Mouse (Mus musculus): ENCODE measurements around the gene Myh1. TPM values are rescaled to one million over a fixed set of nuclear protein-coding genes. Genes with fewer than 3 reads are reported as not detected.

The Myh1 gene
- polyA plus RNA-seq, 1 experiment, result not detected

DNA sequence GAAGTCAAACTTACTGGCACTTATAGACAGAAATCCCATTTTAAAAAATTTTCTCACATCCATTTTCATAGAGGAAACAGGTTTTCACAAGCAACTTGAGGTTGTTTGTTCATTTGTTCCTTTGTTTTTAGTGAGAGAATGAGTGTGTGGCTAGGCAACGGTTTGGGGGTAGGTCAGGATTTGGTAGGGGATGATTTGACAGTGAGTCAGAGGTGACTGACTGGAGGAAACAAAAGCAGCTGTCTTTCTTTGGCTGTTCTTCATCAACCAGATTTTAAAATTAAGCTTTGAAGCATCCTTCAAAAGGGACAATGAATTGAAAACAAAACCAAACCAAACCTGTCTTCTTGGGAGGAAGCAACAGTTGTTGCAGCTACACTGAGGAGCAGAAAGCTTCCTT, 531 bp upstream of the Myh1 start:
- no peak for TF ChIP-seq GATA1 (IDR thresholded peaks at IDR 0.05; ENCODE audit: low read length)

DNA sequence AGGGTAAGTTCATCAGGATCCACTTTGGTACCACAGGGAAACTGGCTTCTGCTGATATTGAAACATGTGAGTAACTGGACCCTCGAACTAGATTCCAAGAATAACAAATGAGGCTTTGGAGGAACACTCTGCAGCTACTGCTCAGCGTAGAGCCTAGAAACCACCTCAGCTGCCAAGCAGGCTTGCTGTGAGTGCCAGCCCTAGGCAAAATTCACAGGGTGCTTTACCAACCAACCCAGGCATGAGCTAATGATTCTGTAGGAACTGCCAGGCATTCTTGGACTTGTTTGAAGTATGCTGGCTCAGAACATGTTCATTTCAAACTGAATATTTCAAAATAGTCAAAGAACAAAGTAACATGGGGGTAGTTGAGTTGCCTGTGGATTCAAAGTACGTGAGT, 4.9 kb downstream of the Myh1 start:
- TF ChIP-seq GATA1 (IDR thresholded peaks at IDR 0.05; ENCODE audit: low read length), result no peak

DNA sequence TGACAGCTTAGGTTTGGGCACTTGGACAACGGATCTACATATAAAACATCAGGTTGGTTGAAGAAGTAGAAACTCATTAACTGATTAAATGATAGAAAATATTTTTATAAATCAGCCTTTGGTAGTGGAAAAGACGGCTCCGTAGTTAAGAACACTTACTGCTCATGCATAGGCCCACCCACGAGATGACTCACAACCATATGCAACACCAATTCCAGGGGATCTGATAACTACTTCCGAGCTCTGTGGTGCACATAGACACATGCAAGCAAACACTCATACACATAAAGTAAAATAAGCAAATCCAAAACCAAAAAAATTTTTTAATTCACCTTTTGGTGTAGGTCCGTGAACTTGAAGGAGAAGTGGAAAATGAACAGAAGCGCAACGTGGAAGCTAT, 22.0 kb downstream of the Myh1 start:
- no peak for TF ChIP-seq GATA1 (IDR thresholded peaks at IDR 0.05; ENCODE audit: low read length)

DNA sequence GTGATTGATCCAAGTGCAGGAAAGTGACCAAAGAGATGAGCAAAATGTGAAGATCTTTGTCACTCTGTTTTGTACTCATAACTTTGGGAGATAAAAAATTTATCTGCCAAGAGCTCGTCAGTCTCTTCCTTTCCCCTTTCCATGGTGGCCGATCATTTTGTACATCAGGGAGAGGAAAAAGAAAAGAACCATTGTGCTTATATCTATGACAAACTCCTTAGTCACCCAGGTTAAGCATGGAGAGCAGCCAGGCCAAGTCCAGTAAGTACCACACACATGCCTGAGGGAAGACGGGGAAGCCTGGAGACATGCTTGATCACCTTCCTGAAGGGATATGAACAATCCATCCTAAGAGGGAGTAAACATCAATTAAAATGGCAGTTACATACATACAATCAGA, 24.6 kb downstream of the Myh1 start:
- no peak for TF ChIP-seq GATA1 (IDR thresholded peaks at IDR 0.05; ENCODE audit: low read length)

DNA sequence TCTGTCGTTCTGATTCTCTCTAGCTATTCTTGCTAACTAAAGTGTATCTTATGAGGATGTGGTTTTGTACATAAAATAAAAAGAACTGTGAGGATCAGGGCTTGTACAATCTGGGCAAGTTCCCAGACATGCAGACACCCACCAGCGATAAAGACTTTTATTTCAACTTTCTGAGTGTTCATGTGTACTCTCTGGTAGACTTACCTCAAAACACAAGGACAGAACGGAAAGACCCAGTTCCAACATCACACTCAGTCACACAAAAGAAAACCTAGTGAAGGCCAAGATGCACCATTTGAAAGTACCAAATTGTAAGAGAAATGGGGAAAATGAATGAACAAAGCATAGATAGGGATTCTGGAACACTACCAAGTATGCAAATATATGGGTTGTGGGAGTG, 28.9 kb downstream of the Myh1 start:
- no peak for TF ChIP-seq GATA1 (IDR thresholded peaks at IDR 0.05; ENCODE audit: low read length)

DNA sequence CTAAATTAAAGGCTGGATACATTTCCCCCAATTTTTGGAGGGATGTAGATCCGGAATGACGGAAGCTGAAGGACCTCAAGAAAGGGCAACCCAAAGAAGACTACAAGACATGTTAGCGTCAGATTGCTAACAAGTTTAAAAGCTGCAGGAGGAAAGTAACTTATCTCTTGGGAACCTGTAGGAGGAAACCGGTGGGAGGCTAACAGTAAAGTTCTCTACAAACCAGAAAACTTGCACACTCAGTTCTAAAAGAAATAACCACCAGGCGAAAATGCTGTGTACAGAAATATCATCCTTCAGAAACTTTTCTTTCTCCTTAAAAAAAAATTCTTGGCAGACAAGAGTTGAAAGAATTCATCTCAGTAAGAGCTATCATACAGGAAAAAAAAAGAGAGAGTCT, 29.3 kb downstream of the Myh1 start:
- no peak for TF ChIP-seq GATA1 (IDR thresholded peaks at IDR 0.05; ENCODE audit: low read length)

DNA sequence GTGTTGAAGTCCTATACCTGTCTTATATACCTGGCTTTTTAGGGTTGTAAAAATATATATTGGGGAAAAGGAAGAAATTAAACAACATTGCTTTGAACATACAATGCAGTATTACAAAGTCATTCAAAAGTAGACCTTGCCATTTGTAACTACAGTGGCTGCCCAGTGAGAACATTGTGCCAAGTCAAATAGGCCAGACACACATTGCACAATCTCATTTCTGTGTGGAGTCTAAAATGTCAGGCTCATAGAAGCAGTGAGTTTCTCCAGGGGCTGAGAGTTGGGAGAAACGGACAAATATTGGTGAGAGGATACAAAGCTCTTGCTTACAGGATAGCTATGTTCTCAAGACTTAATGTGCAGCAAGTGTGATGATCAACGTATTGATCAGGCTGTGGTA, 30.1 kb downstream of the Myh1 start:
- TF ChIP-seq GATA1 (IDR thresholded peaks at IDR 0.05; ENCODE audit: low read length), result no peak

DNA sequence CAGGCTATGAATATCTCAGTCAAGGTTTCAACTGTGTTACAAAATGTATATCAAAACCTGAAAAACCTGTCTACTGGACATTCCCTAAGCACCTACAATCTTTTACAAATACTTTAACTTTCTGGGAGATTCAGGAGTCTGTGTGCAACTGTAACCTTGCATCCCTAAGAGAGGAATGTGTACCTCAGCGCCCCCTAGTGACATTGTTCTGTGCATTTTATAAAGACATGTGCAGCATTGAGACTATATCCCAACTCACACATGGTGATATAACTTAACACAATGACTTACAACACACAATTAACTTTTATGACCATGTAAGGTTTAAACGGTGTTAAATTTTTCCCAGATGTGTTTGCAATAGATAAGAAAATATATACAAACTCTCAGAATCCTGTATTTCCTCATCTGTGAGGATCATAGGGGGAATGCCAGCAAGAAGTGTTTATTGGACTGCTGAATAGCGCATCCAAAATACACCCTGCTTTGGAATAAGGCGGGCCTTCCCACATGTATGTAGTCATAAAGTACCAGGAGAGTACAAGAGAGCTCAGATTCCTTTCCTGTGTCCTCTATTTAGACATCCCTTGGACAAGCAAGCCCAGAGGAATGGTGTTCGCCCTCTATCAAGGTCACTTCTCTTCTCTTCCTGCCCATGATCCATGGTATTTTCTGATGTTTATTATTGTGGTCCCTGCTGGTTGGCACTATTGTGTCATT, 35.9 kb downstream of the Myh1 start:
- no peak for TF ChIP-seq GATA1 (IDR thresholded peaks at IDR 0.05; ENCODE audit: low read length)

DNA sequence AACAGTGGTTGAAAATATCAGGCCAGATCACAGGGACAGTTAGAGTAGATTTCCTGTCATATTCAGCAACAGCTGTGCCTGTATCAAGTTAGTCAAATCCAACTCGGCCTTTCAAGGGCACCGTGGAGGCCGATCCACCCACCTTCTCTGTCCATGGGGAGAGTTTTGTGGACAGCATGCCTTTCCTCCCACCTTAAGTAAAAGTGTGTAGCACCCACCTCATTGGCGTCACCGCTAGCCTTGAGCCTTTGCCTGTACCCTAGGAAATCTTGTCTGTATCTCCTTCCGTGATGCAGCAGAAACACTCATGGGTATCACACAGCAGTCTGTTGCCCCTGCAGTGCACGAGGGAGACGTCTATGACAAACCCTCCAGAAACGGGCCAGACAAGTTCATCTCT, 36.9 kb downstream of the Myh1 start:
- no peak for TF ChIP-seq GATA1 (IDR thresholded peaks at IDR 0.05; ENCODE audit: low read length)

DNA sequence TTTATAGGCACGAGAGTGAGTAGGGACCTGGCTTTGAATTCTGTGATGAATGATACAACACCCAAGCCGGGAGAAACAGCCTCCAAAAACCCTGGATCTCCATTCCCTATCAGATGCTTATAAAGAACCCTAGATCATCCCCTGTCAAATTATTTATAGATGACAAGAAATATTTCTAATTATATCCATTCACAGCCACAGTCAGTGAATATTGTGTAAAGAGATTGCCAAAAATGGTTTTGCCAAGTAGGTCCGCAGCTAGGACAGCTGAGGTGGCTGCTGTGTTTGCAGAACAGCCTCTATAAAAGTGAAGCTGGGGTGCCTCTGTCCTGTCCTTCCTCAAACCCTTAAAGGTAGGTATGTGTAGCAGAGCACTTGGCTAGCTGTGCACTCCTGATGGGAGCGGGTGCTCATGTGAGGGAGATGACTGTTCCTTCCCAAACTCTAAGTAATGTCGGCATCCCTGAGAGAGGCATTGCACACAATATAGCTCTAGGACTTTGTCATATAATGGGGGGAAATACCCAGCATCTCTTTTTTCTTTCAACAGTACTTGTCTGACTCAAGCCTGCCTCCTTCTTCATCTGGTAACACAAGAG, 37.7 kb downstream of the Myh1 start, which contains the start of gene Myh4:
Myh4 (plus strand) TSS at position 549 of the 599 bp plus-strand sequence.
- no peak for TF ChIP-seq GATA1 (IDR thresholded peaks at IDR 0.05; ENCODE audit: low read length)

DNA sequence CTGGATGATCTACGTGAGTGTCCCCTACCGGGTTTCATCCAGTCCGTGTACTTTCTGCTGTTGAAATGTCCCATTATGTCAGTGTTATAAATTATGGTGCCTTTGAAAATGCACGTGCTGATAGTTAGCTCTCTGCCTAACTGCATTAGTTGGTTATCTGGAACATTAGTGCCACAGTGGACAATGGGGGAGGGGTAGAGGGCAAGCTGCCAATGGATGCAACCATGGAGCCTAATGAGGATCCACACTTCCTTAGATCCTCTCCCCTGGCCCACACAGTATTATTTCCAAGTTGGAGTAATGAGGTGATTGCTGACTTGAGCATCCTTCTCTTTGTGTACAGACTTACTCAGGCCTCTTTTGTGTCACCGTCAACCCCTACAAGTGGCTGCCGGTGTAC, 41.2 kb downstream of the Myh1 start:
- no peak for TF ChIP-seq GATA1 (IDR thresholded peaks at IDR 0.05; ENCODE audit: low read length)

DNA sequence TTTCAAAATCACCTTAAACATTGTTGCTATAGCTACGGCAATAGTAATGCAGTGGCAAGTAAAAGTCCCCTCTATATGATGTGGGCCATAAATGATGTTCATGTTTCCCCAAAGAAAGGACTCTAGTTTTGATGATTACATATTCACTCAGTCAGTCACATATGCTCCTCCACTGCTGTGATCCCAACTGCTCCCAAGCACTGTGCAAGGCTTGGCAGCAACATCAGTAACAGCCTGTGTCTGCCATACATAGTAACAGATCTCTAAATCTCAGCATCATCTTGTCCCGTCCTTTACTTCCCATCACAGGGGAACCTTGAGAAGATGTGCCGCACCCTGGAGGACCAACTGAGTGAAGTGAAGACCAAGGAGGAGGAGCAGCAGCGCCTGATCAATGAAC, 53.8 kb downstream of the Myh1 start:
- no peak for TF ChIP-seq GATA1 (IDR thresholded peaks at IDR 0.05; ENCODE audit: low read length)

DNA sequence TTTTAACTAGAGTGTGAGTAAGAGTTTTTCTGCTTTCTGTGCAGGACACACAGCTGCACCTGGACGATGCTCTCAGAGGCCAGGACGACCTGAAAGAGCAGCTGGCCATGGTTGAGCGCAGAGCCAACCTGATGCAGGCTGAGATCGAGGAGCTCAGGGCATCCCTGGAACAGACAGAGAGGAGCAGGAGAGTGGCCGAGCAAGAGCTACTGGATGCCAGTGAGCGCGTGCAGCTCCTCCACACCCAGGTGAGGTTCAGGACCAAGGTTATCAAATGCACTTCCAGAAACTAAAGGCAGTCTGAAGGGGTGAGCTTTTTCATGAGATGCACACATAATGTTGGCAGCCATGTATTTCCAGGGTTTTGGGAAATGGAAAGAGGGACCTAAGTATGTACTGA, 57.2 kb downstream of the Myh1 start:
- no peak for TF ChIP-seq GATA1 (IDR thresholded peaks at IDR 0.05; ENCODE audit: low read length)

DNA sequence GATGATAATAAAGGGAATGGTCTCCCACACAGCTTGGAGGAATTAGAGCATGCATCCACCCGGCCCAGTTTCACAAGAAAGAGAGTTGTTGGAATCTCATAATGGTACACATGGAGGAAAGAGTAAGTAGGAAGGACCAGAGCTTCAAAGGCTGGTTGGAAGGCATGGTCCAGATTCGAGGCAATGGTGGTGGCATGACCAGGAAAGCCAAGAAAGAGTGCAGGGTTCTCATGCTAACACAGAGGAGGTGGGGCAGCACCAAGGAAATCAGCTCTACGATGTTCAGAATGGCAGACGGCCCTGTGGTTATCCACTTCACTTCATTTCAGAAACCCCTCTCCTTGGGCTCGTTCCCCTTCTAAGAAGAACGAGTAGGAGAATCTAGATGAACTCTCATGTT, 61.1 kb downstream of the Myh1 start:
- TF ChIP-seq GATA1 (IDR thresholded peaks at IDR 0.05; ENCODE audit: low read length), result no peak

Other genes with a start within 250 kb of the Myh1 start
- gene Tmem238l, start 243.4 kb upstream of the Myh1 start, polyA plus RNA-seq (2012), result not detected in 2 replicates
- not detected in 2 replicates for gene Tmem220, start 174.9 kb upstream of the Myh1 start, polyA plus RNA-seq (2012)
- 0.44 and 0.45 TPM in 2 replicates for gene Adprm, start 147.5 kb upstream of the Myh1 start, polyA plus RNA-seq (2012)
- 3.4 and 5.0 TPM in 2 replicates for gene Sco1, start 147.4 kb upstream of the Myh1 start, polyA plus RNA-seq (2012)
- gene Myh3, start 121.8 kb upstream of the Myh1 start, polyA plus RNA-seq (2012), result 0.01 TPM in 1 of 2 replicates, not detected in the other
- gene Myh2, start 29.0 kb upstream of the Myh1 start, polyA plus RNA-seq (2012), result not detected in 2 replicates
- not detected in 2 replicates for gene Myh4, start 38.0 kb downstream of the Myh1 start, polyA plus RNA-seq (2012)
- not detected in 2 replicates for gene Myh8, start 77.1 kb downstream of the Myh1 start, polyA plus RNA-seq (2012)
- not detected in 2 replicates for gene Myh13, start 121.6 kb downstream of the Myh1 start, polyA plus RNA-seq (2012)

Data from G1E-ER4 (cell line).